Mouse (Mus musculus) limb, embryonic 12.5 days (tissue): Measurements from ENCODE around the gene Fam189a1. TPM values are rescaled to one million over a fixed set of nuclear protein-coding genes. Genes with fewer than 3 reads are reported as not detected.

Experiments
- ATAC-seq: fragments of 200-750 bp; cut with Nextera tagmentation; 2 replicates; pipeline ENCODE4 v1.8.0; 2017; ENCODE audit warnings: low read depth, moderate TSS enrichment; ENCODE audit not compliant: insufficient number of reproducible peaks, insufficient read depth, low FRiP score, low TSS enrichment
- H3K27ac ChIP-seq: fragments of 300-500 bp; sonication (generic); 2 replicates; pipeline ENCODE4 v1.5.1; 2016; ENCODE audit warnings: mild to moderate bottlenecking, moderate library complexity
- H3K27me3 ChIP-seq: fragments of 300-500 bp; sonication (generic); 2 replicates; pipeline ENCODE4 v1.6.1; 2016; ENCODE audit warnings: mild to moderate bottlenecking, moderate library complexity
- H3K36me3 ChIP-seq: fragments of 300-500 bp; sonication (generic); 2 replicates; pipeline ENCODE4 v1.6.1; 2016; ENCODE audit warnings: mild to moderate bottlenecking, moderate library complexity
- H3K4me1 ChIP-seq: fragments of 300-500 bp; sonication (generic); replicated peaks from 2 replicates; pipeline ENCODE4 v1.6.1; 2016
- H3K4me2 ChIP-seq: fragments of 300-500 bp; sonication (generic); 2 replicates; pipeline ENCODE4 v1.6.1; 2016; ENCODE audit warnings: mild to moderate bottlenecking, moderate library complexity
- H3K4me3 ChIP-seq: fragments of 300-500 bp; sonication (generic); replicated peaks from 2 replicates; pipeline ENCODE4 v1.5.1; 2016; ENCODE audit warnings: mild to moderate bottlenecking
- H3K9ac ChIP-seq: fragments of 300-500 bp; sonication (generic); replicated peaks from 2 replicates; pipeline ENCODE4 v1.6.1; 2016; ENCODE audit warnings: mild to moderate bottlenecking, moderate library complexity
- H3K9me3 ChIP-seq: fragments of 300-500 bp; sonication (generic); 2 replicates; pipeline ENCODE4 v1.6.1; 2016; ENCODE audit warnings: mild to moderate bottlenecking, moderate library complexity
- WGBS: fragments of 180-500 bp; shearing (Covaris S2); methylation state at CpG from one replicate; pipeline ENCODE4 v1.1.7; 2016; 5-methylcytosine and 5-hydroxymethylcytosine counted together
- polyA plus RNA-seq: library from polyadenylated mRNA; unstranded; fragments of >200 nt; fragmentation: Nextera tagmentation; extraction: Ambion mirVana; gene quantifications from 2 replicates; pipeline ENCODE4 v1.2.1, GENCODE M21; 2016

The Fam189a1 gene
- polyA plus RNA-seq, 1 experiment from 2014 or later, result 1.6 TPM

- 82% methylated on average over 2 of the region's 2 CpGs for WGBS
- Histone ChIP-seq H3K4me3 (no peak overlapping the region), H3K9me3 (no peaks in the 10 kb centered on the region), H3K36me3 (no peaks in the 10 kb centered on the region), H3K27ac (no peak overlapping the region), H3K9ac (no peak overlapping the region), H3K27me3 (no peaks in the 10 kb centered on the region), H3K4me2 (no peak overlapping the region), H3K4me1 (no peaks in the 10 kb centered on the region)
- ATAC-seq, result no peak
Observed at GRCm38 (mm10) chr7:64911945-64912344, 244.4 kb downstream of the Fam189a1 start.

- no peaks in the 10 kb centered on the region for H3K9me3 ChIP-seq
- H3K4me2 ChIP-seq, result no peak overlapping the region
- WGBS, result 78% methylated on average over 2 of the region's 2 CpGs
- no peaks in the 10 kb centered on the region for H3K27me3 ChIP-seq
- H3K4me3 ChIP-seq, result no peak overlapping the region
- H3K36me3 ChIP-seq, result no peaks in the 10 kb centered on the region
- H3K4me1 ChIP-seq, result no peaks in the 10 kb centered on the region
- no peak for ATAC-seq
- H3K27ac ChIP-seq, result no peak overlapping the region
- H3K9ac ChIP-seq, result no peak overlapping the region
Observed at GRCm38 (mm10) chr7:64910208-64910607, 246.2 kb downstream of the Fam189a1 start.

GRCm38 (mm10) chr7:64906955-64907354 lies 249.4 kb downstream of the Fam189a1 start:
- H3K27me3 ChIP-seq, result no peaks in the 10 kb centered on the region
- H3K27ac ChIP-seq, result no peak overlapping the region
- H3K9ac ChIP-seq, result no peak overlapping the region
- ATAC-seq, result no peak
- H3K4me3 ChIP-seq, result no peak overlapping the region
- no peaks in the 10 kb centered on the region for H3K36me3 ChIP-seq
- no peak overlapping the region for H3K4me2 ChIP-seq
- no peaks in the 10 kb centered on the region for H3K9me3 ChIP-seq
- 78% methylated on average over 5 of the region's 5 CpGs for WGBS
- H3K4me1 ChIP-seq, result no peaks in the 10 kb centered on the region

GRCm38 (mm10) chr7:64905506-64905905 lies 250.9 kb downstream of the Fam189a1 start:
- Histone ChIP-seq H3K4me1 (no peaks in the 10 kb centered on the region), H3K36me3 (no peaks in the 10 kb centered on the region), H3K27me3 (no peaks in the 10 kb centered on the region), H3K27ac (no peak overlapping the region), H3K9me3 (no peaks in the 10 kb centered on the region), H3K9ac (no peak overlapping the region), H3K4me3 (no peak overlapping the region), H3K4me2 (no peak overlapping the region)
- no peak for ATAC-seq
- 91% methylated on average over 3 of the region's 3 CpGs for WGBS

- 78% methylated on average over 2 of the region's 2 CpGs for WGBS
- no peak overlapping the region for H3K27ac ChIP-seq
- H3K4me2 ChIP-seq, result no peak overlapping the region
- H3K4me3 ChIP-seq, result no peak overlapping the region
- no peaks in the 10 kb centered on the region for H3K9me3 ChIP-seq
- no peak for ATAC-seq
- H3K36me3 ChIP-seq, result no peaks in the 10 kb centered on the region
- no peak overlapping the region for H3K9ac ChIP-seq
- no peaks in the 10 kb centered on the region; the same call in 1 of the 2 replicates for H3K4me1 ChIP-seq
- H3K27me3 ChIP-seq, result 0 out of 2 replicates have a peak, but pooled peaks cover 4% of the 10 kb centered on the region
Observed at GRCm38 (mm10) chr7:64900249-64900648, 256.1 kb downstream of the Fam189a1 start.

GRCm38 (mm10) chr7:64896587-64896986 lies 259.8 kb downstream of the Fam189a1 start:
- H3K9me3 ChIP-seq, result no peaks in the 10 kb centered on the region

GRCm38 (mm10) chr7:64895685-64896101 lies 260.7 kb downstream of the Fam189a1 start:
- no peaks in the 10 kb centered on the region for H3K36me3 ChIP-seq
- H3K27me3 ChIP-seq, result 0 out of 2 replicates have a peak, but pooled peaks cover 4% of the 10 kb centered on the region
- 34% methylated on average over 5 of the region's 5 CpGs for WGBS
- H3K9ac ChIP-seq, result no peak overlapping the region
- no peak overlapping the region for H3K4me3 ChIP-seq
- no peaks in the 10 kb centered on the region for H3K9me3 ChIP-seq
- no peaks in the 10 kb centered on the region; the same call in 1 of the 2 replicates for H3K4me1 ChIP-seq
- H3K27ac ChIP-seq, result no peak overlapping the region
- no peak overlapping the region for H3K4me2 ChIP-seq
- ATAC-seq, result peak; percentile 84

More at GRCm38 (mm10) chr7:64896587-64896986, 259.8 kb downstream of the Fam189a1 start:
- Histone ChIP-seq H3K27me3 (0 out of 2 replicates have a peak, but pooled peaks cover 4% of the 10 kb centered on the region), H3K36me3 (no peaks in the 10 kb centered on the region), H3K4me2 (no peak overlapping the region), H3K4me1 (no peaks in the 10 kb centered on the region; the same call in 1 of the 2 replicates), H3K27ac (no peak overlapping the region), H3K4me3 (no peak overlapping the region), H3K9ac (no peak overlapping the region)
- 90% methylated on average over 6 of the region's 6 CpGs for WGBS
- ATAC-seq, result no peak

- no peak overlapping the region for H3K9ac ChIP-seq
- no peak overlapping the region for H3K27ac ChIP-seq
- no peaks in the 10 kb centered on the region for H3K27me3 ChIP-seq
- no peak overlapping the region for H3K4me2 ChIP-seq
- H3K9me3 ChIP-seq, result no peaks in the 10 kb centered on the region
- no peak overlapping the region for H3K4me3 ChIP-seq
- 80% methylated on average over 3 of the region's 3 CpGs for WGBS
- ATAC-seq, result no peak
- H3K4me1 ChIP-seq, result no peaks in the 10 kb centered on the region; the same call in 1 of the 2 replicates
- H3K36me3 ChIP-seq, result no peaks in the 10 kb centered on the region
Observed at GRCm38 (mm10) chr7:64891139-64891538, 265.2 kb downstream of the Fam189a1 start.

GRCm38 (mm10) chr7:64889919-64890318 lies 266.5 kb downstream of the Fam189a1 start:
- Histone ChIP-seq H3K4me3 (no peak overlapping the region), H3K27me3 (no peaks in the 10 kb centered on the region), H3K9ac (no peak overlapping the region), H3K4me1 (no peaks in the 10 kb centered on the region), H3K27ac (no peak overlapping the region), H3K9me3 (no peaks in the 10 kb centered on the region), H3K36me3 (no peaks in the 10 kb centered on the region), H3K4me2 (no peak overlapping the region)
- no peak for ATAC-seq
- 89% methylated on average over 9 of the region's 9 CpGs for WGBS

GRCm38 (mm10) chr7:64884187-64884862 lies 272.0 kb downstream of the Fam189a1 start:
- no peak overlapping the region for H3K4me2 ChIP-seq
- H3K27ac ChIP-seq, result no peak overlapping the region
- H3K4me1 ChIP-seq, result no peaks in the 10 kb centered on the region
- H3K9ac ChIP-seq, result no peak overlapping the region
- ATAC-seq, result no peak
- no peak overlapping the region for H3K4me3 ChIP-seq
- H3K27me3 ChIP-seq, result no peaks in the 10 kb centered on the region
- no peaks in the 10 kb centered on the region for H3K9me3 ChIP-seq
- 76% methylated on average over 11 of the region's 11 CpGs for WGBS
- no peaks in the 10 kb centered on the region for H3K36me3 ChIP-seq

GRCm38 (mm10) chr7:64882243-64882642 lies 274.1 kb downstream of the Fam189a1 start:
- ATAC-seq, result no peak
- no peaks in the 10 kb centered on the region for H3K36me3 ChIP-seq
- no peak overlapping the region for H3K4me3 ChIP-seq
- no peaks in the 10 kb centered on the region for H3K9me3 ChIP-seq
- H3K27ac ChIP-seq, result no peak overlapping the region
- WGBS, result 67% methylated on average over 6 of the region's 6 CpGs
- peaks cover 8% of the 10 kb centered on the region; the same call in 1 of the 2 replicates for H3K27me3 ChIP-seq
- H3K9ac ChIP-seq, result no peak overlapping the region
- no peak overlapping the region for H3K4me2 ChIP-seq
- no peaks in the 10 kb centered on the region for H3K4me1 ChIP-seq

GRCm38 (mm10) chr7:64881387-64881786 lies 275.0 kb downstream of the Fam189a1 start:
- no peaks in the 10 kb centered on the region for H3K4me1 ChIP-seq
- H3K36me3 ChIP-seq, result no peaks in the 10 kb centered on the region
- WGBS, result 67% methylated on average over 7 of the region's 7 CpGs
- H3K27me3 ChIP-seq, result peaks cover 16% of the 10 kb centered on the region; the same call in 1 of the 2 replicates
- H3K4me3 ChIP-seq, result no peak overlapping the region
- H3K9ac ChIP-seq, result no peak overlapping the region
- no peak overlapping the region for H3K27ac ChIP-seq
- no peak for ATAC-seq
- H3K4me2 ChIP-seq, result no peak overlapping the region
- H3K9me3 ChIP-seq, result no peaks in the 10 kb centered on the region
